Mouse (Mus musculus): ENCODE measurements around the gene Hoxa3.

Gene Hoxa3

DNA sequence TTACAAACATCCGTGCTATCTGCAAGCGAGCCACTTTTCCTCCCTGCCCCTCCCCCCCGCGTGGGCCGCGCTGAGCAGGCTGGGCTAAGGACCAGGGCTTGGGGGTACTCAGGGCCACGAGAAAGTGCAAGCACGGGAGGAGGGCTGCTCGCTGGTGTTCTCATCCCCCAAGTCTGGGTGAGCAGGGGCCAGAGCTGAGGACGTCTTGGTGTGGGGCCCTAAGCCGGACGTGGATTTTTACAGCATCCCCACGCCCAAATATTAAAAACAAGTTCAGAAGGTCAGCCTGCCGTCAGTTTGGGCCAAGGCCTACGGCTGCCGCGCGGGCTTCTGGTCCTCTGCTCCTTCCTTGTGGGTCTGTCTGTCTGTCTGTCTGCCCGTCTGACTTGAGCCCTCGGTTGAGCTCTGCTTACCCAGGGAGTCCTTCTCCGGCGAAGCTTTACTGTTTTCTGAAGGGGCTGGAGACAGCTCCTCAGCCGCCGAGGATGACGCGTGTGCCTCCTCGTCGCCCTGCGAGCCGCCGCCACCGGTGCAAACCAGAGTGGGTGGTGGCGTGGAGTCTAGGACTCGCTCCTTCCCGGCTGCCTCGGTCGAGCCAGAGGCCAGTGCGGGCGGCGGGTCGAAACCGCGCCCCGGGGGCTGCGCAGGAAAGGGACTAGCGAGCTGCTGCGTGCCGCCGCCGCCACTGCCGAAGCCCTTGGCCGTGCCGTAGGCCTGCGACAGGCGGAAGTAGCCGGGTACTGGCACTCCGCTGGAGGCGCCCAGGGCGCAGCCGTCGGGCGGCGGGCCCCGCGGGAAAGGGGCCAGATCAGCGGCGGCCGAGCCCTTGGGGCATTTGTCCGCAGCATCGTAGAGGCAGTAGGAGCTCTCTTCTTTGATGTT, 20.7 kb upstream of the Hoxa3 start:
- in situ Hi-C loops (cut with MboI; ENCODE audit: low sequenced_read_pairs) = no loop called here

DNA sequence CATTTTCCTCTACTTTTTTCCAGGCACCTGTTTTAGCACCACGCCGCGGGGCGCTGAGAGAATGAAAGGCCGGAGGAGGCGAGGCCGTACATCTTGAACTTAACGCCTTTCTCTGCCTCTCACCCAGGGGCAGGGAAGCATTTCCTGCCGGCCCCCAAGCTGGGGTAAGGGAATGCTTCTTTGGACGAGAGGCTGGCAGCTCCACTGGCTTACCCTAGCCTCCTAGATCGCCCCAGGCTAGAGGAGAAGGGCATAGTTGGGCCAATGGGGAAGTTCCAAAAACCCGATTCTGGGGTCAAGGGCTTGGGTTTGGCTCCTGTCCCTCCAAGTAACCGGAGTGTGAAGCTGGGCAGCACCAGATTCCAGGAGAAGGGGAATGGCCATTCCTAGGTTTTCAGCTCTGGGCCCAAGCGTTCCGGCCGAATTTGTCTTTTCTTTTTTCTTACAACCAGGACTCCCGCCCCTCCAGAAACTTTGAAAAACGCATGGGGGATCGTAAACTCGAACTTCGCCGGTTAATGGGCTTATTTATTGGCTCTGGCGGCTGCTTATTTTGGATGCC, 19.9 kb upstream of the Hoxa3 start:
- in situ Hi-C loops (cut with MboI; ENCODE audit: low sequenced_read_pairs) = no loop called here

DNA sequence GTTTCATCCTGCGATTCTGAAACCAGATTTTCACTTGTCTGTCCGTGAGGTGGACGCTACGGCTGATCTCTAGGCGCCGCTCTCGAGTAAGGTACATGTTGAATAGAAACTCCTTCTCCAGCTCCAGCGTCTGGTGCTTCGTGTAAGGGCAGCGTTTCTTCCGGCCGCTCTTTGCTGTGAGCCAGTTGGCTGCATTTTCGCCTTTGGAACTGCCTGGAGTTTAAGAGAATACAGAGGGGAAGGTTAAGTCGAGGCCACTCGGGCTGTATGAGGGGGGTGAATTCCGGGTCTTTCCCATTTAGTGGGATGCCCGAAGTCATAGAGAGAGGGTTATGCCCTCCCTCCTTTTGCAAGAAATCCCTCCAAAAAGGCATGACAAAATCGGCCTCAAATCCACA, 19.4 kb upstream of the Hoxa3 start:
- in situ Hi-C loops (cut with MboI; ENCODE audit: low sequenced_read_pairs) = no loop called here

DNA sequence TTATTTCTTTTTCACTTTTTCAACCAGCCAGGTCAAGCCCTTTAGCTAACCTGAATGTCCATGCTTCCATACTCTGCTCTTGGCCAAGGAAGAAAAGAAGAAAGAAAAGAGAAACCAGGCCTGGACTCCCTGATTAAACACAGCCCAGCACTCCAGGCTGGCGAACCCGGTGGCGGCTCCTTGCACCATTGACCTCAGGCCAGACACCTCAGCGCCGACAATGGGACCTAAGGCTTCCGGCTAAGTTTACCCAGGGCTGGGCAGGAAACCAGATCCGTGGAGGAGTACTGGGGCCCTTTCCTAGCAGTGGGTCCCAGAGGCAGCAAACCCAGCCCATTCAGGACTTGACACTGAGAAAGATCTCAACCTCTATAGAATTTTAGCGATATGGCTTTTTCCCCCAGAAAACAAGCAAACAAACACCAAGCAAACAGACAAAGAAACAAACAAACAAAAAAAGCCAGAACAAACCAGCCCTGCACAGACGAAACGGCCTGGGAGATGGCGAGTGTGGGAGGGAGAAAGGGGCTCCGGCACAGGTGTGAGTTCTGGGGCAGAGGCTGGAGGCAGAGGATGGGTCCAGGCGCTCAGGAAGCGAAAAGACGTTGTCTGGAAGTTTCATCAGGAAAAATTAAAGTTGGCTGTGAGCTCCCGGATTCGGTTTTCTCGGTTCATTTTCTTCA, 18.9 kb upstream of the Hoxa3 start:
- in situ Hi-C loops (cut with MboI; ENCODE audit: low sequenced_read_pairs) = no loop called here

DNA sequence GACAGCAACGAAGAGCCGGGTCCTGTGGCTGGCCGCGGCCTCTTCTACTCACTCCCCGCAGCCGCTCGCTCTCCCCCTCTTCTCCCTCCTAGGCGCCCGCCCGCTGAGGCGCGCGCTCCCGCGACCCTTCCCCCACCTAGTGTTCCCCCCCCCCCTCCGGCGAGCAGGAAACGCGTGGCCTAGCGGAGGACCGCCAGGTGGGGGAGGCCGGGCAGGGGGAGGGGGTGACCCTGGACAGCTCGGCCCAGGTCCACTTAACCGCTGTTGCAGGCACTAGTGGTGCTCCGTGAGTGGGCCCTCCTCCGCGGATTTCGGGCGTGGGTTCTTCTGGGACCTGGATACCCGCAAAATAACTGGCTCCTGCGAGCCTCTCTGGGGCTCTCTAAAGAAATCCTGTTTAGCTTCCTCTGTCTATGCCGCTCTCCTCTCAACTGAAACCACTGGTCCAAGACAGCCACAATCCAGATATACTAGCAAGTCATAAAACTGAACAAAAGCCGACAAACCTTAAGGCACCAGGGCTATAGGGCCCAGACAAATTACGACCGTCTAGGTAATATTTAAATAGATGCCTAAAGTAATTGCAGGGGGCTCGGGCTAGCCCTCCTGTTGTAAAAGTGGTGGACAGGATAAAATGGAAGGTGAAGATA, 17.5 kb upstream of the Hoxa3 start, which contains the start of gene Hoxa9:
Gene Hoxa9 (minus strand): TSS at position 574 of the 650 bp plus-strand sequence.
- in situ Hi-C loops (cut with MboI; ENCODE audit: low sequenced_read_pairs) = no loop called here

DNA sequence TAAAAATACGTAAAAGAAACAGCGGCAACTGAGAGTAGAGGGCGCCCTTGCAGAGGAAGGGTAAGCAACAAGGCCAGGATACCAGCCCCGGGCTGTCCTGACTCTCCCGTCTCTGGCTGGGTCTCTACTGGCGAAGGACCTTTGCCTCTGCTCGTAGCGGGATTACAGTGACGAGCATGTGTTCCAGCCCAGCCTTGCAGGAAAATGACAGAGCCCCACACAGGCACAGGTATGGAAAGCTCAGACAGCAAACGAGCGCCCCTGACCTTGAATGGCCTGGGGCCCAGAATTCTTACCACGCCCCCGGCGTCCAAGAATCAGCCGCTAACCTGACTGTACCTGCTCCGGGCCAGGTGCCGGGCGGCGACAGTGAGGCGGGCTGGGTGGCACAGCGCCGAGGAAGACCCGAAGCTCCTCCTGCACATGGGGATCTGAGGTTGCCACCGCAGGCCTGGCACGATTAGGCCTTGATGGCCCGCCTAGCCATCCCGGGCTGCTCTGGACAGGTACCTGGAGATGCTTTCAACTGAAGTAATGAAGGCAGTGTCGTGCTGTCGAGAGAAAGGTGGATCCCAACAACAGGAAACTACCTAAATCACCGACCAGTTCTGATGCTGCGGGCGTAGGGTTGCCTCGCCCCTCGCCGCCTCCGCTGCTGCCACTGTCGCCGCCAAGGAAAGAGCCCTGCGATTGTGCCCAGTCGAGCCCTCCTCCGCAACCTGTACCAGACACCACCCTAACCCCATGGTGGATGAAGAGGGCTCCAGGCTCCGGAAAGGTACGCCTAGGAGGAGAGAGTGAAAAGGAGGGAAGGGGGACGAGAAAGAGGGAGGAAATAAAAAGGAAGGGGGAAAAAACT, 16.7 kb upstream of the Hoxa3 start:
- in situ Hi-C loops (cut with MboI; ENCODE audit: low sequenced_read_pairs) = loop anchor here (10.0 kb wide), 1 partner anchor 1015 kb away; no protein-coding TSS in a partner anchor

DNA sequence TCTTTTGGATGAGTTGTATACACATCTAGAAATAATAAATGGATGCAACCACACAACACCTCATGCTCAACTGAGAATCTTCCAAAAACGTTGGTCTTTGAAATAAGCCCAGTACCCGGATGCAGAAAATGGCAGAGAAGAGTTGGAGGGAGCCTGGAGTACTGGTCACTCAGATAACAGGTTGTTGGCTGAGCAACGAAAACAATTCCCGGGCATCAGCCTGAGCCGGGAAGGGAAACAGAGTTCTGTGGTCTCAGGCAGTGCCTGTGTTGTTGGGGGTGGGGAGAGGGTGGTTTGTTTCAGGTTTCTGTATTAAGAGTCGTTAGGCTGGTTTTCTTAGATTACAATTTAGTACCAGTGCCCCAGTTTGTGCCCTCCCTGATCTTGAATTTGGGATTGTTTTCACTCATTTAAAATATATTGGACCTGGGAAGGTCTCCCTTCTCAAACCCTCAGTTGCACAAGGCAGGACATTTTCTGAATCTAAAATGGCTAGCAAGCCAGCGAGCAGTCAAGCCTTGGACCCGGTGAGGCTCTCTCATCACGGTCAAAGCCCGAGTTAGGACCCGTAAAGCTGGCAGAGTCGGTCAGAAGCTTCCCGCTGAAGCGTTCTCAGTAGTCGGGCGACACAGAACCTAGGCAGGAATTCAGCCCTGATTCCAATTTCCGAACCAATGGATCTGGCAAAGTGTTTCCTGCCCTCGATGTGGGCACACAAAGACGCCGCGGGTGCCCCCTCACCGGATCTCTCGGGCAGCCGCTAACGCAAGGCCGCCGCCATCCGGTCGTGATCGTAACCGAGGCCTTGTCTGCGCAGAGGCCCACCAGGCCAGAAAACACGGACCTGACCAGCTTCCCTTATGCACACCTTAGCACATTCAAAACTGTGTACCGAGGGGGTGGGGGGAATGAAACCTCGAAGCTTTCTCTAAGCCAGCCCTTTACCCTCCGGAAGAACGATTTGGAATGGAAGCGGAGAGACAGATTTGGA, 15.6 kb upstream of the Hoxa3 start:
- in situ Hi-C loops (cut with MboI; ENCODE audit: low sequenced_read_pairs) = loop anchor here (10.0 kb wide), 1 partner anchor 1014 kb away; no protein-coding TSS in a partner anchor

DNA sequence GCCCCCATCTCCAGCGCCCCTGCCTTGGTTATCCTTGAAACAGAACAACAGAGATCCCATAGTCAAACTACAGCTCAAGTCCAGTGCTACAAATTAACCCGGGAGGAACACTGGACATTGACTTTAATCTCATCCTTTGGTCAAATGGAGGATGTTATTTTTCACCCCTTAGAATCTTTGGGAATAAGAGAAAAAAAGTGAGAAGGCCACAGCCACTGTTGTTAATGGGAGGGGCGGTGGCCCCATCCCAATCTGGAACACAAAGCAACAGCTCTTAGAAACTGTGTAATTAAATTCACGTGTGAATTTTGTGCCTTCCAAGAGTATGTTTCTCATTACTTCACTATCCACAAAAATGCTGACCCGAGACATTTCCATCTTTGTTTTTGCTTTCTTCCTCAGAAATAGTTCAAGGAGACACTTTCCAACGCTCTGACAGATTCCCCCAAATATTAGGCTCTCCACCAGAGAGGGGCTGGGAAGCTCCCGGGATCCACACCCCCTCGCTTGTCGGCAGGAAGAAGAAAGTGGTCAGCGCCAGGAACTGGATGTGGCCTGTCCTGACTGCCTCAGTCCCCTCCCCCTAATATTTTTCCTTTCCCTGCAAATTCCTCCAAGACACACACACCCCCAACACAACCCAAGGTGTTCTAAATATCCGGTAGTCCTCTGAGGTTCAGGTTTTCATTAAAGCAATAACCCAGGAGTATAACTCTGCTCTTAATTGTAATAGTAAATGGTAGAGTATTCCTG, 14.5 kb upstream of the Hoxa3 start:
- in situ Hi-C loops (cut with MboI; ENCODE audit: low sequenced_read_pairs) = loop anchor here (10.0 kb wide), 1 partner anchor 1013 kb away; no protein-coding TSS in a partner anchor

DNA sequence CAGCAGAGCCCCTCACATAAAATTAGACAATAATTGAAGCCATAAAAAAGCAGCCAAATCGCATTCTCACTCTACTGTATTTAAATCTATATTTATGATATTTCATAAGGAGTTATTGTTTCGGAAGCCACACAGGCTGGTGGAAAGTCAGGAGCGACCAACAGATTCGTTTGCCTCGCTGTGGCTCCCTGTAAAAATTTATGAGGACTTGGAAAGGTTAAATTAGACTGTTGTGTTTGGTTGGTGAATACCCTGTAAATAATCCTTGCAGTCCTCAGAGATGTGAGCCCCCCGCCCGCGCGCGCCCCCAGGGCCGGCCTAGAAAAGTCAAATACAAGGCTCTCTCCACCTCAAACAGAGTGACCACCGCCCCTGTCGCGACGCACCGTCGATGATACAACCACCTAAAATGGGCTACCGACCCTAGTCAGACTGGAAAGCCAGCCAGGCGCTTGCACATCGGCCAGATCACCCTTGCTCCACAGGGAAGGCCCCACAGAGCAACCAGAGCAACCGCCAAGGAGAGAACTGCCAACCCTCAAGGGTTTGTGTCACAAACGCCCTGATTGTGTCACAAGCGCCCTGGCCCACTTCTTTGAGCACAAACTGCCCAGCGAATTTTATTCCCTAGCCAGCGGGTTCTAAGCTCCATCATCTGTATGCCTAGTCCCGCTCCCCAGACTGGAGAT, 13.6 kb upstream of the Hoxa3 start:
- in situ Hi-C loops (cut with MboI; ENCODE audit: low sequenced_read_pairs) = loop anchor here (10.0 kb wide), 1 partner anchor 1012 kb away; no protein-coding TSS in a partner anchor

DNA sequence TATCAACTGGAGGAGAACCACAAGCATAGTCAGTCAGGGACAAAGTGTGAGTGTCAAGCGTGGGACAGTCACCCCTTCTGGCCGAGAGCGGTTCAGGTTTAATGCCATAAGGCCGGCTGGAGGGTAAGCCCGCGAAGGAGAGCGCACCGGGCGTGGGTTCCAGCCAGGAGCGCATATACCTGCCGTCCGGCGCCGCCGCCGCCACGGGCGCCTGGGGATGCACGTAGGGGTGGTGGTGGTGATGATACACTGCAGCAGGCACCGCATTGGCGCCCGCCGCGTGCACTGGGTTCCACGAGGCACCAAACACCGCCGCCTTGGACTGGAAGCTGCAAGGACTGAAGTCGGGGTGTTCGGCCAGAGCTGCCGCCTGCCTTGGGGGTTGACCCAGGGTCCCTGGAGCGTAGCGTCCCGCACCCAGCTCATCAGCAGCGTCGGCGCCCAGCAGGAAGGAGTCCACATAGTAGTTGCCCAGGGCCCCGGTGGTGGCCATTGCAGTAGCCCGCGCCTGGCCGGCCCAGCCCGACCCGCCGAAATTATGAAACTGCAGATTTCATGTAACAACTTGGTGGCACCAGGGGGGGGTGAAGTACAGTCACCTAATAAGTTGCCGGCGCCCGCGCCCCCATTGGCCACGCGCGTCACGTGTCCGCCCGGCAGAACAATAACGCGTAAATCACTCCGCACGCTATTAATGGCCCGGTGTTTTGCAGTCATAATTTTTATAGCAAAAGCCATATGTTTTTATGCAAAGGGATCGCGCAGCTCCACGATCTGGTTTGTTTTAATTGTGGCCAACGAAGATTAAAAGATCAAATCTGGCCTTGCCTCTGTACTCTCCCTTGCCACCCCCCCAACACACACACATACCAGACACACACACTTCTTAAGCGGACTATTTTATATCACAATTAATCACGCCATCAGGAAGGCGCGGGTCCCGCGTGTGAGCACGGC, 12.8 kb upstream of the Hoxa3 start:
- in situ Hi-C loops (cut with MboI; ENCODE audit: low sequenced_read_pairs) = loop anchor here (10.0 kb wide), 1 partner anchor 1011 kb away; no protein-coding TSS in a partner anchor

DNA sequence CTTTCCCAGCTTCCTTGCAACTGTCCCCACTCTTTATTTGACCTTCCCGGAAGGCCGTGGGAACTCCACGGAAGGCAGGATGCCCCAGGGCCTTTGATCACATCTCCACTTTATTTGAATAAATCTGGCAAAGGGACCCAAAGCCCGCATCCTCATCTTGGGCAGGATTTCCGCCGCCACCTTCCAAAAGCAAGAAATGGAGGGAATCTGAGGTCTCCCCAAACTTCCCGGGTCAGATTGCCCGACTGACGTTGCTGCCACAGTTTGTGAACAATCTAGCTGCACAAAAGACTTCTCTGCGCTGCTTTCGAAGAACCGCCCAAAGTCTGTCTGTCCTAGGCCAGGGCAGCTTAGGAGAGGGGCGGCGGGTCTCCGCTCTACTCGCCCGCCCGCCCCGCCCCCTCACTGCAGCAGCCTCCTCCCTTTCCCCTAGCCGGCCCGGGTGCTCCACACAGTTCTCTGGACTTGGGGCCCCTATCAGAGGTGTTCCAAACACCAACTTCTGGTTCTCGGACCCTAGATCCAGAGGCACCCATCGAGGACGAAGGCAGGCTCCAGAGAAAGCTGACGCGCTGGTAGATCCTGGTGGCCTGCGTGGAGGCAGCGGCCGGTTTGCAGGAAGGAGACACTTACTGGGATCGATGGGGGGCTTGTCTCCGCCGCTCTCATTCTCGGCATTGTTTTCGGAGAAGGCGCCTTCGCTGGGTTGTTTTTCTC, 11.9 kb upstream of the Hoxa3 start:
- in situ Hi-C loops (cut with MboI; ENCODE audit: low sequenced_read_pairs) = loop anchor here (5.0 to 25.0 kb wide), 3 partner anchors 363 to 1010 kb away; no protein-coding TSS in a partner anchor

DNA sequence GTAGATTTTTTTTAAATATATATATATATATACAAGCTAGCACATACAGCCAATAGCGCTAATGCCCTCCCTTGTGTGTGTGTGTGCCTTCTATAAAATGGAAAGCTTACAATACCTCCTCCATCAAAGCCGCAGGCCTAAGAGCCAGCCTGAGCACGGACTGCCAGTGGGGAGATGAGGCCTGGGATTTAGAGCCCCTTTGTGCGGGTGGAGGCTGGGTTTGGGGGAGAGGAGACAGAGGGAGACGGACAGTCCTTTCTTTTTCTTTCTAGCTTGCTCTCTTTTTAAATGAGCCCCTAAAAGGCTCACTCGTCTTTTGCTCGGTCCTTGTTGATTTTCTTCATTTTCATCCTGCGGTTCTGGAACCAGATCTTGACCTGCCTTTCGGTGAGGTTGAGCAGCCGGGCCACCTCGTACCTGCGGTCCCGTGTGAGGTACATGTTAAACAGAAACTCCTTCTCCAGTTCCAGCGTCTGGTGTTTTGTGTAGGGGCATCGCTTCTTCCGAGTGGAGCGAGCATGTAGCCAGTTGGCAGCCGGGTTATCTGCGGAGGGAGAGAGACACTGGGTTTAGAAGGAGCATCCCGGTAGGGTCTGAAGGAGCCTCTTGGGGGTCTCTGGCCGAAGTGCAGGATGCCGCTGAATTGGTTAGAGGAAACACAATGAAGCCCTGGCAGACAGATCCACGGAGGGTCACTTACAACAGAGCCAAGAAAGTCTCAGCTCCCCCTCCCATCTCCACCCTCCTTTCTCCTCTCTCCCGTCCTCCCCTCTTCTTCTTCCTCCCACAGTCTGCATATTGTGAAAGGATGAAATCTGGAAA, 11.0 kb upstream of the Hoxa3 start:
- in situ Hi-C loops (cut with MboI; ENCODE audit: low sequenced_read_pairs) = loop anchor here (5.0 to 25.0 kb wide), 3 partner anchors 362 to 1009 kb away; no protein-coding TSS in a partner anchor

DNA sequence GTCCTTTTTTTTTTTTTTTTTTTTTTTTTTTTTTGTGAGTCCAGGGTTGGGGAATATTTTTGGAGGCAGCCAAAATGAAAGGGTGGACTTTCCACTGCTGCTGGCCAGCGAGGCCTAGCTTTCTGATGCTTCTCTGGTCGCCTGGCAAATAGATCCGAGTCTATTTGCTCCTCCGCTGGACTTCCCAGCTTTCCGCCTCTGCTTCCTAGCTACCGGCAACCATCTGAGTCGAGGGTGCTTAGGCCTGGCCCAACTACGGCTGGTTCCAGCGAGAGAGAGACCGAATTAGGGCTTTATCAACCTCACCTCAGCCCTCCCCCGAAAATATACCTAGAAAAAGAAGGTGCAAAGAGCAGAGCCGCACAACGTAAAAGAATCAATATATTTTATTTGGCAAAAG, 9.6 kb upstream of the Hoxa3 start:
- in situ Hi-C loops (cut with MboI; ENCODE audit: low sequenced_read_pairs) = loop anchor here (5.0 to 25.0 kb wide), 3 partner anchors 360 to 1008 kb away; no protein-coding TSS in a partner anchor

DNA sequence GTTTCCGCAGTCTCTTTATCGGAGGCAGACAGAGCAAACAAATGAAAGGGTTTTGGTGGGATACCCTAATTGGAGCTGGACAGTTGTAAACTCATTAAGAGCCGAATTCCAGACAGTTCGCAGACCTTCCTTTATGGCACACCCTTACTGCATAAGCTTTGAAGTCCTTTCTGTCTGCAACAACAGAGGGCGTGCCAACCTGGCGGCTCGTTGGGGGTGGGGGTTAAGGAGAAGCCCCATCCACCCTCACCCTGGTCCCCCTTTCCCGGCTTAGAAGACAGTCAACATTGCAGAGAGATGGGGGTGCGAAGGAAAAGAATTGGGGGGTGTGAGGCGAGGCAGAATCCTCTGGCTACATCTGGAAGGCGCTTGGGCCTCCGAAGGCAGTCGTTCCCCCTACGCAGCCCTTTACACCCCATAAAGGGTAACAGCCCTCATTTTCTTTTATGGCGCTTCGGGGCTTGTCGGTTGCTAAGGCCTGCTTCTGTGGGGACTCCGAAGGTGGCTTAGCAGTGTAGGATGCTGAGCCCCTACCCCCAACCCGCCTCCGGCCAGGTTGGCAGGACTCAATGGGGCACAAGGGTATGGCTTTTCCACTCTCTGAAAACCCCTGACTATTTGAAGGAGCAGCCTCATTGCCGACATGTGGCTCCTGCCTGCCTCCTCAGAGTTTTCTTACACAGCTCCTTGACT, 9.0 kb upstream of the Hoxa3 start:
- in situ Hi-C loops (cut with MboI; ENCODE audit: low sequenced_read_pairs) = loop anchor here (5.0 to 25.0 kb wide), 3 partner anchors 360 to 1007 kb away; no protein-coding TSS in a partner anchor
